Mouse (Mus musculus) ES-E14 (cell line): ENCODE measurements around the gene Ccdc74a. TPM values are rescaled to one million over a fixed set of nuclear protein-coding genes. Genes with fewer than 3 reads are reported as not detected.

Source experiments
- DNase-seq: peaks from one replicate; pipeline ENCODE4 v3.0.0-alpha.2; 2013; ENCODE audit warnings: low read depth, low spot score
- H3K27ac ChIP-seq: 2 replicates; pipeline ENCODE4 v1.5.1; 2012; ENCODE audit warnings: low read depth, mild to moderate bottlenecking, low read length, moderate library complexity, mixed read lengths; ENCODE audit not compliant: poor library complexity, insufficient read depth, severe bottlenecking
- H3K36me3 ChIP-seq: 2 replicates; pipeline ENCODE4 v1.6.1; 2012; ENCODE audit warnings: mild to moderate bottlenecking, low read length, moderate library complexity, mixed read lengths; ENCODE audit not compliant: control insufficient read depth, poor library complexity, insufficient read depth, severe bottlenecking
- H3K4me1 ChIP-seq, 2 experiments: fragments of 150-350 bp in 1 of 2; sonication (generic) in 1 of 2; 2 replicates each; pipeline ENCODE4 v1.6.1; 2012; ENCODE audit warnings: low read length in 2 of 2, mild to moderate bottlenecking in 1 of 2, mixed read lengths in 1 of 2; ENCODE audit not compliant: control insufficient read depth in 2 of 2, insufficient read depth in 2 of 2, poor library complexity in 1 of 2
- H3K4me3 ChIP-seq, 2 experiments: fragments of 150-350 bp in 1 of 2; sonication (generic) in 1 of 2; 2 replicates each; pipeline ENCODE4 v1.5.1; 2012; ENCODE audit warnings: low read length in 2 of 2, low read depth in 1 of 2, mild to moderate bottlenecking in 1 of 2, mixed read lengths in 1 of 2; ENCODE audit not compliant: insufficient read depth in 1 of 2, poor library complexity in 1 of 2, severe bottlenecking in 1 of 2
- H3K9ac ChIP-seq: 2 replicates; pipeline ENCODE4 v1.6.1; 2012; ENCODE audit warnings: low read depth, mild to moderate bottlenecking, low read length, mixed read lengths; ENCODE audit not compliant: poor library complexity, insufficient read depth, severe bottlenecking
- H3K9me3 ChIP-seq: fragments of 150-350 bp; sonication (generic); 2 replicates; pipeline ENCODE4 v1.6.1; 2012; ENCODE audit warnings: low read depth, mild to moderate bottlenecking, low read length; ENCODE audit not compliant: control insufficient read depth, insufficient read depth
- CHD2 ChIP-seq: IDR thresholded peaks from 2 replicates; pipeline ENCODE4 v1.6.1; 2014; ENCODE audit warnings: mild to moderate bottlenecking, low read depth, low read length, inconsistent platforms
- HCFC1 ChIP-seq: IDR thresholded peaks from 2 replicates; pipeline ENCODE4 v1.6.1; 2012; ENCODE audit warnings: low read length, inconsistent platforms, borderline replicate concordance; ENCODE audit not compliant: insufficient read depth
- MAFK ChIP-seq: IDR thresholded peaks from 2 replicates; pipeline ENCODE4 v1.6.1; 2014; ENCODE audit warnings: mild to moderate bottlenecking, low read depth, low read length, inconsistent platforms; ENCODE audit not compliant: insufficient read depth
- ZC3H11A ChIP-seq: IDR thresholded peaks from 2 replicates; pipeline ENCODE4 v1.6.1; 2012; ENCODE audit warnings: low read depth, mild to moderate bottlenecking, inconsistent platforms, low read length, borderline replicate concordance
- ZNF384 ChIP-seq: IDR thresholded peaks from 2 replicates; pipeline ENCODE4 v1.6.1; 2012; ENCODE audit warnings: low read depth, low read length, inconsistent platforms
- in situ Hi-C, 2 experiments: fragments of 600-800 bp; cut with MboI; formaldehyde crosslinking; loops; one replicate each; pipeline ENCODE4 v1.15.1; 2025; ENCODE audit warnings: low sequenced_read_pairs in 2 of 2, inconsistent platforms in 1 of 2; ENCODE audit not compliant: unreplicated experiment in 2 of 2
- total RNA-seq: library from RNA; depleted of rRNA; stranded (reverse); fragments of 300-350 nt; gene quantifications from 2 replicates; pipeline ENCODE4 v1.2.3, GENCODE M21; 2012

Gene Ccdc74a
- total RNA-seq, 1 experiment: 2.3 TPM

DNA sequence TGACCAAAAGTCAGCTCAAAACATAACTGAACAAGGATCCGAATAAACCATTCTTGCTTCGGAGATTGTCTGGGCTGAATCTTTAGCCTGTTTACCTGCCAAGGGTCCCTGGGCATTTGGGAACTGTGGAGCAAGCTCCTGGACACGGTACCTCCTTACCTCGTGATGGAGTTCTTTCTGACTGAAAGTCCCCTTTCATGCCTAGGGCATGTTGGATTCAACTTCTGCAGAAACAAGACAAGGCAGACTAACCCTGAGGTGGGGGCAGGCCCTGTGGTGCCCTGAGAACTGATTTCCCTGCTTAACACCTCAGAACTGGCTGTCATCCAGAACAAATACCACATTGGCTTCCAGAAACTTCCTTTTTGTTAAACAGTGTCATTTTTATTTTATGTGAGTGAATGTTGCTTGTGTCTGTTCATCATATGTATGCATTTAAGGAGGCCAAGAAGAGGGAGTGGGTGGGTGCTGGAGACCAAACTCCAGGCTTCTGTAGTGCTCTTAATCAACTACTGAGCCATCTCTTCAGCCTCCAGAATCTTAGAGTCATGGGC, 2.8 kb upstream of the Ccdc74a start:
- peaks cover 46% of the 10 kb centered on the region for H3K36me3 ChIP-seq
- H3K4me1 ChIP-seq: peaks cover 2 to 3% of the 10 kb centered on the region in 2 experiments; a peak in 2 of 4 replicates
- H3K4me3 ChIP-seq: no peak overlapping the region
- H3K9me3 ChIP-seq: no peaks in the 10 kb centered on the region
- no peak overlapping the region for H3K27ac ChIP-seq
- no peak overlapping the region for H3K9ac ChIP-seq
- DNase-seq: no peak
- in situ Hi-C loops: no loop called here
- no peak for TF ChIP-seq MAFK

DNA sequence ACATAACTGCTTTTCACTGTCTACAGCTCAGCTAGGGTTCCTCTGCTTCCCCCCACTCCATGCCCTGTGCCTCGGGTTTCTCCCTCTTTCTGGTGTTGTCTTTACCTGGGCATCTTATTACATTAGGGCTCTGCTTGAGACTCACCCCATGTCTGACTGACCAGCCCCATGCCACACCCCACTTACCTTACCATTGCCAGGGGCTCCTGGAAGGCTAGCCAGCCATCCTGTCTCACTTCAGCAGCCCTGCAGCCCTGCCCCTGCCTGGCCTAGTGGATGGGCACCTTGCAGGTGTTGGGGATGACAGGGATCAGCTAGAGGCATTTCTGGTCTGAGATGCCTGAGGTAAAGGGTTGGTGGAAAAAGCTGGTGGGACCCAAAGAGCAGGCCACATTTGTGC, 886 bp downstream of the Ccdc74a start:
- Histone ChIP-seq H3K4me1 (peaks cover 2 to 3% of the 10 kb centered on the region in 2 experiments; a peak in 2 of 4 replicates), H3K9me3 (no peaks in the 10 kb centered on the region), H3K4me3 (no peak overlapping the region), H3K36me3 (peaks cover 26% of the 10 kb centered on the region), H3K9ac (no peak overlapping the region), H3K27ac (no peak overlapping the region)
- in situ Hi-C loops: no loop called here
- DNase-seq: no peak
- no peak for TF ChIP-seq HCFC1
- TF ChIP-seq ZNF384: no peak
- TF ChIP-seq CHD2: no peak
- TF ChIP-seq ZC3H11A: no peak
- TF ChIP-seq MAFK: no peak

DNA sequence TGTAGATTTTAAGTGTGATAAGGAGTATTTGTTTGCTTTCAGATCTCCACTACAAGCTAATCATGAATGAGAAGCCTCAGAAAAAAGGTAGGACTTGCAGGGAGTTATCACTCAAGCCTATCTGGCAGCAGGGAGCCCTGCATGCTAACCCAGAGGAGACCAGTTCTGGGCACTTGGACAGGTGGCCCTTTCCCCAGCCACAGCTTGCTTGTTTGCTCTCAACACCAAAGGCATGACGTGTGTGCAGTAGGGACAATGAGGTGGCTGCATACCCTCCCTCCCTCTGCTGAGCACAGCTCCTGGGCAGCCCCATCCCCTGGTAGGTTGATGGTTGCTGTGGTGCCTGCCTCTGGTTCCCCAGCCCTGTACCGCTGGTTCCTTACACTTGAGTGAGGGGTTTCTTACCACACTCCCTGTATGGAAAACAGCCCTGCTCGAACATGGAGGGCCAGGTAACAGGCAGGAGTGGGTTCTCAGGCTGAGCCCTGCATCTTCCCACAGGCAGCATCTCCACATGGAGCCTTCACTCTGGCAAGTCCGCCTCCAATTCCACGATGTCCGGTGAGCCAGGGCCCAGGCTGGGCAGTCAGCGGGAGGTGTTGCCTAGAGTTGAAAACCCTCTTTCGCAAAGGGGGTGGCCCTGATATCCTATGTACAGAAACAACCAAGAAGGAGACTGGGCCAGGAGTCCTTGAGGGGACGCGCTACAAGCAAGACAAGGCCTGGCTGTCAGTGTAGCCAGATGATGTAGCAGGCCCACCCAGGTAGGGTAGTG, 1.5 kb downstream of the Ccdc74a start:
- Histone ChIP-seq H3K4me1 (peaks cover 2 to 3% of the 10 kb centered on the region in 2 experiments; a peak in 2 of 4 replicates), H3K36me3 (peaks cover 25% of the 10 kb centered on the region), H3K4me3 (no peak overlapping the region), H3K27ac (no peak overlapping the region), H3K9ac (no peak overlapping the region), H3K9me3 (no peaks in the 10 kb centered on the region)
- DNase-seq: no peak
- in situ Hi-C loops: no loop called here
- TF ChIP-seq CHD2 (no peak), ZC3H11A (no peak)

DNA sequence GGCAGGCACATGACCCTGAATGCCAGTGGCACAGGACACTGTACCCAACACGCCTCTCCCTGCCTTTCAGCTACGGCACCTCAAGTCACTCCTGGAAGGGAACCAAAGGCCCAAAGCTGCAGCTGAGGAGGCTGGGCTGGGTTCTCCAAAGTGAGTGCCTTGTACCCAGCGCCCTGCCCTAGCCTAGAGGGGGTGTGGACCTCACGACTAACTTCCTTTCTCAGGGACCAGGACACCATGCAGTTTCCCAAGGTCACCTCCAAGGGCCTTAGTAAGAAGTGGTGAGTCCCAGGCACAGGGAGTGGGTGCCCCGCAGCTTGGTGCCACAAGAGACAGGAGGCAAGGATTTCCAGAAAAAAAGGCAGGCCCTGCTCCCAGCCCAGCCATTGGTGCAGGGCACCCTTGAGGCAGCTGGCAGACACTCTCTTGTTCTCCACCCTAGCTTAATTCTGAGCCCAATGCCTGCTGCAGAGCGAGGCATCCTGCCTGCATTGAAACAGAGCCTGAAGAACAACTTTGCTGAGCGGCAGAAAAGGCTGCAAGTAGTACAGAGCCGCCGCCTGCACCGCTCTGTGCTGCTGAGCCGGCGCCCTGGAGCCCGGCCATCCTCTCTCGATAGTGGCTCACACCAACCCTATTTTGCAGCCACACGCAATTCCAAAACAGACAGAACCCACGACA, 3.8 kb downstream of the Ccdc74a start:
- TF ChIP-seq CHD2: no peak
- no peak for TF ChIP-seq HCFC1
- no peak for TF ChIP-seq ZC3H11A
- TF ChIP-seq ZNF384: no peak
- TF ChIP-seq MAFK: no peak
- DNase-seq: no peak
- H3K27ac ChIP-seq: no peak overlapping the region
- no peak overlapping the region for H3K4me3 ChIP-seq
- no peak overlapping the region for H3K9ac ChIP-seq
- H3K9me3 ChIP-seq: no peaks in the 10 kb centered on the region
- H3K36me3 ChIP-seq: peaks cover 29% of the 10 kb centered on the region
- in situ Hi-C loops: no loop called here
- peaks cover 2 to 3% of the 10 kb centered on the region in 2 experiments; a peak in 2 of 4 replicates for H3K4me1 ChIP-seq
